Mouse (Mus musculus) bone marrow macrophage, adult 2 months (primary cell): ENCODE results near the gene Acer2. TPM values are rescaled to one million over a fixed set of nuclear protein-coding genes. Genes with fewer than 3 reads are reported as not detected.
A peak's percentile ranks its signal among the peaks of the same experiment; 100 is the strongest.

Experiments used
- H3K27ac ChIP-seq: 2 replicates; pipeline ENCODE4 v1.5.1; 2012; ENCODE audit warnings: low read depth, low read length; ENCODE audit not compliant: insufficient read depth
- H3K4me1 ChIP-seq: 2 replicates; pipeline ENCODE4 v1.6.1; 2012; ENCODE audit warnings: low read length; ENCODE audit not compliant: control insufficient read depth, insufficient read depth
- H3K4me3 ChIP-seq: 2 replicates; pipeline ENCODE4 v1.5.1; 2012; ENCODE audit warnings: mild to moderate bottlenecking, low read length, moderate library complexity; ENCODE audit not compliant: insufficient read depth
- CTCF ChIP-seq: IDR thresholded peaks from 2 replicates; pipeline ENCODE4 v1.5.1; 2012; ENCODE audit warnings: low read depth, mild to moderate bottlenecking, low read length, moderate library complexity
- POLR2A ChIP-seq: IDR thresholded peaks from 2 replicates; pipeline ENCODE4 v1.6.1; 2012; ENCODE audit warnings: mild to moderate bottlenecking, low read depth, low read length, borderline replicate concordance
- polyA plus RNA-seq: library from polyadenylated mRNA; stranded (reverse); fragments of >200 nt; gene quantifications from 2 replicates; pipeline ENCODE4 v1.2.4, GENCODE M21; 2012; ENCODE audit not compliant: missing spikeins, insufficient read depth, insufficient read length

Gene Acer2
- polyA plus RNA-seq, 1 experiment: 0.72 TPM

GRCm38 (mm10) chr4:86912757-86913156 lies 38.6 kb downstream of the Acer2 start:
- no peak overlapping the region for H3K27ac ChIP-seq
- H3K4me3 ChIP-seq: no peak overlapping the region
- TF ChIP-seq CTCF: no peak
- no peak for TF ChIP-seq POLR2A
- no peaks in the 10 kb centered on the region for H3K4me1 ChIP-seq

- Histone ChIP-seq H3K4me1 (no peaks in the 10 kb centered on the region), H3K4me3 (no peak overlapping the region), H3K27ac (no peak overlapping the region)
- TF ChIP-seq CTCF (no peak), POLR2A (no peak)
These were observed 41.9 kb downstream of the Acer2 start for GRCm38 (mm10) chr4:86916062-86916461.

- Histone ChIP-seq H3K4me3 (no peak overlapping the region), H3K27ac (no peak overlapping the region), H3K4me1 (no peaks in the 10 kb centered on the region)
- TF ChIP-seq POLR2A (no peak), CTCF (no peak)
These were observed 49.4 kb downstream of the Acer2 start for GRCm38 (mm10) chr4:86923476-86924055.

GRCm38 (mm10) chr4:86924804-86925458 lies 50.7 kb downstream of the Acer2 start:
- no peak for TF ChIP-seq POLR2A
- TF ChIP-seq CTCF: peak; percentile 80
- no peak overlapping the region for H3K27ac ChIP-seq
- no peak overlapping the region for H3K4me3 ChIP-seq
- H3K4me1 ChIP-seq: no peaks in the 10 kb centered on the region

- H3K27ac ChIP-seq: no peak overlapping the region
- H3K4me1 ChIP-seq: no peaks in the 10 kb centered on the region
- TF ChIP-seq POLR2A: no peak
- TF ChIP-seq CTCF: no peak
- no peak overlapping the region for H3K4me3 ChIP-seq
These were observed 52.8 kb downstream of the Acer2 start for GRCm38 (mm10) chr4:86926997-86927396.

GRCm38 (mm10) chr4:86930101-86930635 lies 56.0 kb downstream of the Acer2 start:
- no peak for TF ChIP-seq POLR2A
- TF ChIP-seq CTCF: no peak
- Histone ChIP-seq H3K27ac (no peak overlapping the region), H3K4me1 (peaks cover 3% of the 10 kb centered on the region; the same call in 1 of the 2 replicates), H3K4me3 (no peak overlapping the region)

GRCm38 (mm10) chr4:86930636-86931456 lies 56.6 kb downstream of the Acer2 start:
- Histone ChIP-seq H3K27ac (no peak overlapping the region), H3K4me3 (no peak overlapping the region), H3K4me1 (peaks cover 3% of the 10 kb centered on the region; the same call in 1 of the 2 replicates)
- TF ChIP-seq CTCF: no peak
- no peak for TF ChIP-seq POLR2A

GRCm38 (mm10) chr4:86933026-86933425 lies 58.8 kb downstream of the Acer2 start:
- TF ChIP-seq CTCF: no peak; the same call in 1 of the 2 replicates
- no peak for TF ChIP-seq POLR2A
- Histone ChIP-seq H3K27ac (no peak overlapping the region), H3K4me3 (no peak overlapping the region)

GRCm38 (mm10) chr4:86936217-86936616 lies 62.0 kb downstream of the Acer2 start:
- Histone ChIP-seq H3K27ac (no peak overlapping the region), H3K4me1 (peaks cover 3% of the 10 kb centered on the region; the same call in 1 of the 2 replicates), H3K4me3 (no peak overlapping the region)
- no peak for TF ChIP-seq POLR2A
- no peak for TF ChIP-seq CTCF

More at GRCm38 (mm10) chr4:86933026-86933425, 58.8 kb downstream of the Acer2 start:
- H3K4me1 ChIP-seq: peaks cover 3% of the 10 kb centered on the region; the same call in 1 of the 2 replicates

GRCm38 (mm10) chr4:86936706-86937105 lies 62.5 kb downstream of the Acer2 start:
- Histone ChIP-seq H3K4me3 (no peak overlapping the region), H3K4me1 (peaks cover 3% of the 10 kb centered on the region; the same call in 1 of the 2 replicates), H3K27ac (no peak overlapping the region)
- no peak for TF ChIP-seq CTCF
- no peak for TF ChIP-seq POLR2A
